8 mouse cellular contexts compared by ENCODE assay signal in the genomic region with DNA sequence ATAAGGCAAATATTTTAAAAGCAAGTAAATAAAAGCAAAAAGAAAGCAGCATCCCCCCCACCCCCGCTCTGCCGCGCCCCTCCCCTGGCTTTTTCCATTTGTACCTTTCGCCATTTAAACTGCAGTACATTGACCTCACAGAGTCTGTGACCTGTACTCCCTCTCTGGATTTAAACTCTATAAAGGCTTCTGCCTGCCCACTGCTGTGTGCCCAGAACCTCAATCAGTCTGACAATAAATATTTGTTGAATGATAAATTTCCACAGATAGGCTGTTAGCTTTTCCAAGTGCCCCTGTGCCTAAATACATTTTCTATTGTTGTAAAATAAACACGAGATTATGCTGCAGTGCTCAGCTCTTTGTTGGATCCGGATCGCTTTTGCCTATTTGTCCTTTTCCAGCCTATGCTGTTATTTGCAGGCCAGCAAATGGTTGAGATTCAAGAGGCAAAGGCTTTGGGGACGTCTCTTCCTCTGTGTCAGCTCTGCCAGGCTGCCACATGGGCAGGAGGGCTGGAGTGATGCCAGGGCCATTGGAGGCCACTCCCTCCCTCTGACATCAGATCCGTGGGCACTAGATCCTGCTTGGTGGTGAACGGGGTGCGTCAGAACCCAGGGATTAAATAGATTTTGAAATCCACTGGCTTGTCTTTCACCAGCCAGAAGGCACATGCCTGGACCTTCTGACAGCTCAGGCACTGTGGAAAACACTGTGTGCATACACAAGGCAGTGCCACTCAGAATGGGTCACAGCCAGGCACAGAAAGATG.
DNase-seq lines count a peak whose midpoint lies in the region; ATAC-seq lines count a peak whose summit lies in the region.

No protein-coding gene starts in this region.

- H3K9ac ChIP-seq in forebrain, embryonic 12.5 days: no peak overlapping the region
- H3K9ac ChIP-seq in heart, embryonic 16.5 days (ENCODE audit: low read length): no peak overlapping the region
- H3K9ac ChIP-seq in midbrain, embryonic 12.5 days (replicated peaks): no peak overlapping the region

- no peaks in the 10 kb centered on the region for H3K9me3 ChIP-seq in forebrain, embryonic 12.5 days
- H3K9me3 ChIP-seq in heart, embryonic 16.5 days (replicated peaks; ENCODE audit: control insufficient read depth, low read length): no peaks in the 10 kb centered on the region
- no peaks in the 10 kb centered on the region for H3K9me3 ChIP-seq in midbrain, embryonic 12.5 days

- WGBS in forebrain, embryonic 12.5 days: 75% methylated on average over 11 of the region's 11 CpGs
- 68% methylated on average over 11 of the region's 11 CpGs for WGBS in heart, embryonic 16.5 days
- 74% methylated on average over 11 of the region's 11 CpGs for WGBS in midbrain, embryonic 12.5 days

- H3K4me2 ChIP-seq in forebrain, embryonic 12.5 days: no peak overlapping the region
- H3K4me2 ChIP-seq in heart, embryonic 16.5 days (ENCODE audit: low read depth, low read length): no peak overlapping the region
- H3K4me2 ChIP-seq in midbrain, embryonic 12.5 days (replicated peaks): no peak overlapping the region

- ATAC-seq in forebrain, embryonic 12.5 days (ENCODE audit: low FRiP score): no peak
- ATAC-seq in heart, embryonic 16.5 days (replicated peaks; ENCODE audit: extremely low read depth, insufficient read depth, low FRiP score): no peak; the same call in 1 of the 2 replicates
- no peak for ATAC-seq in midbrain, embryonic 12.5 days (ENCODE audit: low FRiP score, low read depth)

- peak; percentile 92 for DNase-seq in MN1 (ENCODE audit: low spot score)
- peak; percentile 97 for DNase-seq in adrenal gland, postnatal 14 days
- peak; percentile 88 to 90 for DNase-seq in layer of hippocampus, postnatal 10 days (ENCODE audit: low spot score in 2 of 2)
- peak; percentile 86 for DNase-seq in urinary bladder, postnatal 14 days (ENCODE audit: low spot score)
- no peak for DNase-seq in embryo, embryonic 11 days

- no peaks in the 10 kb centered on the region for H3K36me3 ChIP-seq in forebrain, embryonic 12.5 days (replicated peaks)
- no peaks in the 10 kb centered on the region for H3K36me3 ChIP-seq in heart, embryonic 16.5 days (ENCODE audit: control insufficient read depth, insufficient read depth)
- H3K36me3 ChIP-seq in midbrain, embryonic 12.5 days: no peaks in the 10 kb centered on the region

- peaks cover 18% of the 10 kb centered on the region for H3K4me1 ChIP-seq in forebrain, embryonic 12.5 days
- H3K4me1 ChIP-seq in heart, embryonic 16.5 days (ENCODE audit: control insufficient read depth, insufficient read depth, low read length): peaks cover 9% of the 10 kb centered on the region; the same call in 1 of the 2 replicates
- H3K4me1 ChIP-seq in midbrain, embryonic 12.5 days: peaks cover 5% of the 10 kb centered on the region

- peaks cover 6% of the 10 kb centered on the region; the same call in 1 of the 2 replicates for H3K27me3 ChIP-seq in forebrain, embryonic 12.5 days
- no peaks in the 10 kb centered on the region for H3K27me3 ChIP-seq in heart, embryonic 16.5 days (ENCODE audit: control insufficient read depth, insufficient read depth, low read length)
- no peaks in the 10 kb centered on the region for H3K27me3 ChIP-seq in midbrain, embryonic 12.5 days

- H3K27ac ChIP-seq in forebrain, embryonic 12.5 days: peak overlapping the region; percentile 61
- H3K27ac ChIP-seq in heart, embryonic 16.5 days (ENCODE audit: low read length): peak overlapping the region; percentile 47
- peak overlapping the region; percentile 46; the same call in 1 of the 2 replicates for H3K27ac ChIP-seq in midbrain, embryonic 12.5 days (replicated peaks)

- H3K4me3 ChIP-seq in forebrain, embryonic 12.5 days (replicated peaks): no peak overlapping the region
- H3K4me3 ChIP-seq in heart, embryonic 16.5 days (ENCODE audit: low read length): no peak overlapping the region
- H3K4me3 ChIP-seq in midbrain, embryonic 12.5 days: no peak overlapping the region
